Mouse (Mus musculus): ENCODE data around the gene Ccnd2.

GRCm38 (mm10) chr6:127129659-127130058 lies 22.3 kb downstream of the Ccnd2 start:
- TF ChIP-seq CEBPB (IDR thresholded peaks at IDR 0.05; ENCODE audit: insufficient read depth, poor library complexity, severe bottlenecking), result no peak
- no peak for TF ChIP-seq POLR2A (IDR thresholded peaks at IDR 0.05; ENCODE audit: insufficient read length, low read depth)
- no peak for TF ChIP-seq USF1 (IDR thresholded peaks at IDR 0.05; ENCODE audit: low read depth)
- TF ChIP-seq MAX (IDR thresholded peaks at IDR 0.05; ENCODE audit: low read depth), result no peak
- TF ChIP-seq POLR2AphosphoS2 (IDR thresholded peaks at IDR 0.05; ENCODE audit: insufficient read length, low read depth), result no peak
- no peak for TF ChIP-seq TCF12 (IDR thresholded peaks at IDR 0.05; ENCODE audit: insufficient read depth, poor library complexity, severe bottlenecking)
- TF ChIP-seq MYOG (IDR thresholded peaks at IDR 0.05; ENCODE audit: control insufficient read depth in 1 of 3, insufficient read depth in 1 of 3, insufficient read length in 2 of 3, low read depth in 2 of 3), result no peak
- TF ChIP-seq SRF (IDR thresholded peaks at IDR 0.05; ENCODE audit: control insufficient read depth, insufficient read length, low read depth), result no peak
- no peak for TF ChIP-seq E2F4 (IDR thresholded peaks at IDR 0.05; ENCODE audit: insufficient read depth)
- no peak for TF ChIP-seq REST (IDR thresholded peaks at IDR 0.05; ENCODE audit: insufficient read depth, insufficient read length)
- no peak for TF ChIP-seq TCF3 (IDR thresholded peaks at IDR 0.05; ENCODE audit: insufficient read length, low read depth)

All from myocyte (in vitro differentiated cells).